Mouse (Mus musculus): ENCODE measurements around the gene Uqcc1. TPM values are rescaled to one million over a fixed set of nuclear protein-coding genes. Genes with fewer than 3 reads are reported as not detected.

The Uqcc1 gene
- polyA plus RNA-seq, 1 experiment from 2014 or later, result 55.7 TPM

DNA sequence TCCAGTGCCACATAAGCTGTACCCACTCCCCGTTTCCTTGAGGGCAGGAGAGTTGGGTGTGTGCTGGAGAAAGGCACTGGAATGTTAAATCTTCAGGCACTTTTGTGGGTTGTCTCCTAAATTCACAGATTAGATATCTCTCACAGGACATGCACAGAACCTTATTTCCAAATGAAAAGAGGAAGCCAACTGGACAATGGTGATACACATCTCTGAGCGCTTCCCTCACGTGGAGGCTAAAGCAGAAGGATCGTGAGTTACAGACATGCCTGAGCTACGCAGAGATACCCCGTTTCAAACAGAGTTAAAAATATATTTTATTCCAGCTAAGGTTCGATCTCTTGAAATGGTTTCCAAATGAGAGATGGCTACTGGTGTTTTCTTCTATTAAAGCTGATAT, 7.0 kb downstream of the Uqcc1 start:
- Histone ChIP-seq H3K4me3 (replicated peaks) (no peak overlapping the region), H3K27ac (no peak overlapping the region), H3K27me3 (no peaks in the 10 kb centered on the region), H3K9me3 (no peaks in the 10 kb centered on the region), H3K9ac (replicated peaks) (no peak overlapping the region), H3K4me2 (replicated peaks) (no peak overlapping the region), H3K4me1 (replicated peaks) (peaks cover under 1% of the 10 kb centered on the region; the same call in 1 of the 2 replicates), H3K36me3 (peaks cover 28% of the 10 kb centered on the region)
- no peak for ATAC-seq
- WGBS, result 98% methylated on average over 7 of the region's 7 CpGs

DNA sequence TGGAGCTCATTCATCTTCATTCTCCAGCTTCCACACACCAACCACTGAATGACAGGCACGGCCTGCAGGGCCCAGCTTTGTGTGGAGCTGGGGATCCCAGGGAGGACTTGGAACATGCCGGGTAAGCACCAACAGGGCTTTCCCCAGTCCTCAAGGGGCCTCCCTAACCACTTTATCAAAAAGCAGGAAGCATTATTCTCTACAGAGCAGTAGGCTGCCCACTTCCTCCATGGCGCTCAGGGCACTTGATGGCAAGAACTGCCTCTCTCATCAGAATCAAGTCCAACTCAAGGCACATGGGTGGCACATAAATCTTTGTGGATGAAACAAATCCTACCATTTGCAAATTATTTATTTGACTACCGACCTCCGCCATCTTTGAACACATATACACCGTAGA, 15.4 kb downstream of the Uqcc1 start:
- Histone ChIP-seq H3K36me3 (peaks cover 64% of the 10 kb centered on the region), H3K27me3 (no peaks in the 10 kb centered on the region), H3K4me2 (replicated peaks) (no peak overlapping the region), H3K9ac (replicated peaks) (no peak overlapping the region), H3K4me1 (replicated peaks) (no peaks in the 10 kb centered on the region), H3K4me3 (replicated peaks) (no peak overlapping the region), H3K27ac (no peak overlapping the region), H3K9me3 (no peaks in the 10 kb centered on the region)
- WGBS, result 94% methylated on average over 6 of the region's 6 CpGs
- ATAC-seq, result no peak

DNA sequence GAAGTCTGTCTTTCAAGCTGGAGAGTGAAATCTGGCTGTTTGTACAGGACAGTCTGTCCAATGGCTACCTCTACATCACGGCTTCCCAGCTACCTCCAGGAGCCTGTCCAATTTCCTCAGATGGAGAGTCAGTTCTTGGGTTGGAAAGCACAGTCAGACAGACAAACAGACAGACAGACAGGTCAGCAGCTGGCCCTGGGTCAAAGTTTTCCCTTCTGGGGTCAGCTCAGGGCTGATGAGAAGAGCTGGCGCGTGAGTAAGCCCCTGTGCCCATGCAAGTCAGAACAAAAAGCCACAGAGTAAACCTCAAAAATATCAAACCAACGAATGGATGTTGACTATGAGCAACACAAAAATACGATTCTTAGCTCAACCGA, 26.5 kb downstream of the Uqcc1 start:
- Histone ChIP-seq H3K4me2 (replicated peaks) (no peak overlapping the region), H3K36me3 (peaks cover 48% of the 10 kb centered on the region), H3K27ac (no peak overlapping the region), H3K27me3 (no peaks in the 10 kb centered on the region), H3K9ac (replicated peaks) (no peak overlapping the region), H3K9me3 (no peaks in the 10 kb centered on the region), H3K4me1 (replicated peaks) (no peaks in the 10 kb centered on the region), H3K4me3 (replicated peaks) (no peak overlapping the region)
- ATAC-seq, result no peak
- WGBS, result 94% methylated on average over 6 of the region's 6 CpGs

DNA sequence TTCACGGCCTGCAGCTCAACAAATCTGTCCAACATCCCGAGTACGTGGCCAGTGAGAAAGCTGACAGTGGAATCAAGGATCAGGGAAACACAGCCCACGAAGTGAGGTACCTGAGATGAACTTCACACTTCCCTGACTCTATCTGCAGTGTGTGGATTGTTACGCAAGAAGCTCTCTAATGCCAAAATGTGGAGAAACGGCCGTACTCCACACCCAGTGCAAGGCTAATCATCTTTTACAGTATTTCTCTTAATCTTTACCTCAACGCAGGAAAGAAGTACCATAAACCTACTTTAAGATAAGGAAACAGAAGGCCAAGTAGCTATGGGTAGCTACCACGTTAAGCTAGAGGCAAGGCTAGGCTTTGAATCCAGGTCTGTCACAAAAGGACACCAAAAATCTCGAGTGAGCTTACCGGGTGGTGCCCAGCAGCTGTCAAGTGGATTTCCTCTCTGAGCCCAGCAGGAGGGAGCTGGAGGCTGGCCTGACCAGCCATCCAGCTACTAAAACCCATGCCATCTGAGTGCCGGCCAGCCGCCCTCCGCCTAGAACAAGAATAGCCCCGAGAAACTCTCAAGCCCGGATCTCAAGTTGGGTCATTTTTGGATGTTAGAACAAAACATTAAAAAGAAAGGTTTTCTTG, 27.0 kb downstream of the Uqcc1 start:
- Histone ChIP-seq H3K4me2 (replicated peaks) (no peak overlapping the region), H3K4me1 (replicated peaks) (no peaks in the 10 kb centered on the region), H3K27ac (no peak overlapping the region), H3K36me3 (peaks cover 50% of the 10 kb centered on the region), H3K4me3 (replicated peaks) (no peak overlapping the region), H3K9ac (replicated peaks) (no peak overlapping the region), H3K9me3 (no peaks in the 10 kb centered on the region), H3K27me3 (no peaks in the 10 kb centered on the region)
- ATAC-seq, result no peak
- WGBS, result 86% methylated on average over 16 of the region's 16 CpGs

DNA sequence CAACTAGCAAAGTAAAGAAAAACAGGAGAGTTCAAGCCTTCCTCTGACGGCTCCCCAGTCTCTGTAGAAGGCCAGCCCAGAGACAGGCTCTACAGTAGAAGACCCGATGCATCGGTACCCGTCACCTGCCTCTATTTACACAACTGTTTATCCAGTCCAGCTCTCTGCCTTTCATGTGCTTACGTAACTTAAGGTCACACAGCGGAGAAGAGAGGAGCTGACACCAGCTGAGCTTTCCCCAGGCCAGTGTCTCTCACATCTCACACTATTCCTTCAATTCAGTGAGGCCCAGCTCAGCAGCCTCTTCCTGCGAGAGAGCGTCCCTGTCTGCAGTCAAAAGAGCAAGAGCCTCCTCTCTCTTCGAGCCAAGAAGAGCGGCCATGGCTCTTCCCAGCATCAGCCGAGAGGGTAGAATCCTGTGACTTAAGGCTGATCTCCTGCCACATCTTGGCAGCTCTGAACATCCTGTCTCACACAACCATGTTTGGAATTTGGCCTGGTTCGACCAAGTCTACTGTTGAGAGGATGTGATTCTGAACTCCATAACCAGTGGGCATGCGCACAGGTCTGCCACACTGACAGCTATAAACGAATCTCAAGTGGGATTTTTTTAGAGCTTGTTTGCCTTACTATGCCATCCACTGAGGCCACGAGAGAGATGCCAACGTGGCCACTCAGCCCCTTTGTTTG, 34.9 kb downstream of the Uqcc1 start:
- no peak overlapping the region for H3K9ac ChIP-seq (replicated peaks)
- H3K9me3 ChIP-seq, result no peaks in the 10 kb centered on the region
- no peak overlapping the region for H3K4me3 ChIP-seq (replicated peaks)
- H3K27ac ChIP-seq, result no peak overlapping the region
- ATAC-seq, result no peak
- H3K36me3 ChIP-seq, result peaks cover 46% of the 10 kb centered on the region
- H3K4me1 ChIP-seq (replicated peaks), result no peaks in the 10 kb centered on the region
- no peaks in the 10 kb centered on the region for H3K27me3 ChIP-seq
- no peak overlapping the region for H3K4me2 ChIP-seq (replicated peaks)
- 90% methylated on average over 16 of the region's 16 CpGs for WGBS

DNA sequence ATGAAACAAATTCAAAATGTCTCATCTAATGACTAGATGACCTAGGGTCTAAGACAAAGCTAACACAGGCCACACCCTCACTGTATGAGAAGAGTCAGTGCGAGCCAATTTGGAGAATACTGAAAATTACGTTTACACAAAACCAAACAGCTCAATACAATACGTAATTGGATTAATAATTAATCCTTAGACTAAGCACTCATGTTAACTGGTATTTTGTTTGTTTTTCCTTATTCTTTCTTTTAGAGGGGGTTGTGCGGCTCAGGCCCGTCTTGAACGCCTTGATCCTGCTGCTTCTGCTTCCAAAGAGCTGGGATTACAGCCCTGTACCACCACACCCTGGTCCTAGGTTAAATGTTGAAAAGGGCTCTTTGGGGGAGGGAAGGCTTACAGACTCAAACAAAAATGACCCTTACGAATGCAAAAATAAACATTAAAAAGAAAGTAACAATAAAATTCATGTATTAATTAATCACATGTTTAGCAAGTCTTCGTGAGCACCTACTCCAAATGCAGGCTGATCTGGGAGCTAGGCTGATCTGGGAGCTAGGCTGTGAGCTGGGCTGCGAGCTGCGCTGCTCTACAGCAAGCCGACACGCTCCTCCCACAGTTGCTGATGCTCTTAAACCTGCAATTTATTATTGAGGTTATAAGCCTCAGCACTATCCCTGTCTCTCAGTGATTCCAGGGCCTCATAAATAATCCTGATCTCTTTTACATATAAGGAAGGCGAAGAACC, 35.6 kb downstream of the Uqcc1 start:
- no peak for ATAC-seq
- no peak overlapping the region for H3K9ac ChIP-seq (replicated peaks)
- H3K36me3 ChIP-seq, result peaks cover 41% of the 10 kb centered on the region
- H3K27ac ChIP-seq, result no peak overlapping the region
- no peaks in the 10 kb centered on the region for H3K9me3 ChIP-seq
- 89% methylated on average over 13 of the region's 13 CpGs for WGBS
- H3K4me1 ChIP-seq (replicated peaks), result no peaks in the 10 kb centered on the region
- no peak overlapping the region for H3K4me2 ChIP-seq (replicated peaks)
- H3K4me3 ChIP-seq (replicated peaks), result no peak overlapping the region
- no peaks in the 10 kb centered on the region for H3K27me3 ChIP-seq

DNA sequence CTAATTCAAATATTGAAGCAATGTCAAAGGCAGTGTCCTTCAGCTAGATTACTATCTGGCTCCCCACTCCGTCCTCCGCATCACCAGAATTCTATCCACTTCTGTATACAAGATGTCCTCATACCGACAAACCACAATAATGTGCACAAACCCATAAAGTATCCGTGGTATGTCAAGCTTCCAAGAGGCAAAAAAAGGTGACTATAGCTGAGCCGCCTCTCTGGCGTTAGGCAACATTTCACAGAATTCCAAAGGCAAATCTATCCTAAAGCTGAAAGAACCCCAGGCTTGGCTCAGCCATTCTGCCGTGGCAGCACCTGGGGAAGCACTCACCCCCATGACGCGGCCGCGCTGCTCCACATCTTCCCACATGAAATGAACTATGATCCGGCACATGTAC, 43.3 kb downstream of the Uqcc1 start:
- no peak overlapping the region for H3K4me2 ChIP-seq (replicated peaks)
- no peak overlapping the region for H3K4me3 ChIP-seq (replicated peaks)
- H3K9me3 ChIP-seq, result no peaks in the 10 kb centered on the region
- H3K27me3 ChIP-seq, result no peaks in the 10 kb centered on the region
- no peaks in the 10 kb centered on the region for H3K4me1 ChIP-seq (replicated peaks)
- peaks cover 36% of the 10 kb centered on the region for H3K36me3 ChIP-seq
- H3K27ac ChIP-seq, result no peak overlapping the region
- WGBS, result 95% methylated on average over 12 of the region's 12 CpGs
- no peak overlapping the region for H3K9ac ChIP-seq (replicated peaks)
- no peak for ATAC-seq

DNA sequence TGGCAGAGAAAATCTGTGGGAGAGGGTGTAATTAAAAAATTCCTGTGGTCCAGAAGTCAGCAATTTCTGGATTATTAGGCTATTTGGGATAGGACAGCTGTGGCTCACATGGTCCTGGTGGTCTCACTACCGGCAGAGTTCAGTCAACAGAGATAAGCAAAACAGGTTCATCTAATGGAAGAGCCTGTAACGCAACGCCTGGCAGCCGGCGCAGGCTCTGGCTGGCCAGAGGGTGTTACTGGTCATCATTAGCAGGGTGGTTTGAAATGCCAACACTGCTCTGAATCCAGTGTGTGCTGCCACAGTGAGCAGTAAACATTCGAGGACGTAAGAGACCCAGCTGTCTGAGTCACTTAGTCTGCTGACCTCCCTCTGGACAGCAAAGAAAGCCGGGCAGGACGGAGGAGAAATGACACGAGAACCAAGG, 44.8 kb downstream of the Uqcc1 start:
- no peak overlapping the region for H3K4me2 ChIP-seq (replicated peaks)
- H3K36me3 ChIP-seq, result peaks cover 37% of the 10 kb centered on the region
- WGBS, result 86% methylated on average over 10 of the region's 10 CpGs
- H3K9ac ChIP-seq (replicated peaks), result no peak overlapping the region
- no peaks in the 10 kb centered on the region for H3K9me3 ChIP-seq
- H3K4me3 ChIP-seq (replicated peaks), result no peak overlapping the region
- no peaks in the 10 kb centered on the region for H3K27me3 ChIP-seq
- no peak overlapping the region for H3K27ac ChIP-seq
- ATAC-seq, result no peak
- H3K4me1 ChIP-seq (replicated peaks), result no peaks in the 10 kb centered on the region

DNA sequence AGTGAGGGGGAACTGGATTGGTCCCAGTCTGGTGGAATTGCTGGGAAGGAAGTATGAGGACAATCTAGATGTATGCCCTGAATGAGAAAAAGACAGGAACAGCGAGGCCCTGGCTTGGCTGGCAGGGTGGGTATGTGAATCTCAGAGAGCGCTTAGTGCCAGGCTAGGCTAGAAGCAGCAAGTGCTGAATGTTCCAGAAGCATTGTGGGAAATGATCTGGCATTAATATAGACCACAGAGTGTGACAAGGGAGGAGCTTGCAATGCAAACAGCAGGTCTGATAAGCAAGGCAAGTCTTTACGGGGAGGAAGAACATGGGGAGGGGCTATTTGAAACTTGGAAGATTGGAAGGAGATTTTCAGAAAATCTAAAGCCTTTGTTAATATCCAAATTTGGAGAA, 48.0 kb downstream of the Uqcc1 start:
- no peak overlapping the region for H3K27ac ChIP-seq
- peaks cover 46% of the 10 kb centered on the region for H3K36me3 ChIP-seq
- H3K4me2 ChIP-seq (replicated peaks), result no peak overlapping the region
- no peaks in the 10 kb centered on the region for H3K4me1 ChIP-seq (replicated peaks)
- H3K4me3 ChIP-seq (replicated peaks), result no peak overlapping the region
- no peak overlapping the region for H3K9ac ChIP-seq (replicated peaks)
- no peaks in the 10 kb centered on the region for H3K27me3 ChIP-seq
- 95% methylated on average over 3 of the region's 3 CpGs for WGBS
- no peaks in the 10 kb centered on the region for H3K9me3 ChIP-seq
- no peak for ATAC-seq

DNA sequence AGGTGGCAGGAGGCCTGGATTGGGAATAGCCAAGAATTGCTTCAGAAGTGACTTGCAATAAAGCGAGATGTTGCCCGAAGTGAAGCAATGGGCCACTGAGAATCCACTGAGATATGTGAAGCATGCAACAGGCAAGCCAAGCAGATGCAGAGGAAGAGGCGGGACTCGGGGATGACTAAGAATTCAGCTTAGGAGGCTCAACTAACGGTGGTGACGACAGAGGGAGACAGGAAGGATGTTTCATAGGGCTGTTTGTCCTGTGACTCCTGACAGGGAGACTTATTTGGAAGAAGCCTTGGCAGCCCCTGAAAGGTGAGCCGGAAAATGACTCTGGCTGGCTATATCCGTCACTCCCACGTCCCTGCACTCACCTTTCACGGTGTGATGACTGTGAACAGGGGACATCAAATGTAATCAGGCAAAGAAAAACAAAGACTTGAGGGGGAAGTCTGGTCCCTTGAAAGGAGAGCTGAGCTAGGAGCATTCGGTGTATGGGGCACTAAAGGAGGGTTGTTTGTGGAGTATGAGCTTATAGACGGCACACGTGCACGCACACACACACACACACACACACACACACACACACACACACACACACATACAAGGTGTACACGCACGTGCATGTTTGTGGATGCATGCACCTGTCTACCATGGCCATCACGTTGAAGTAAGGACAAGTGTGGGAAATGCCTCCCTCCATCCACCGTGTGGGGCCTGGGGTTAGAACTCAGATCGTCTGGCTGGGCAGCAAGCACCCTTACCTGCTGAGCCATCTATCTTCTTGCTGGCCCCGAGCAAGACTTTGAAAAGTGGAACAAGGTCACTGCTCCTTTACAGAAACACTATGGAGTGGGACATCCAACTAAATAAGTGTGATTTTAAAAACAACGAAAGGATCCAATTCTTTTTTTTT, 50.9 kb downstream of the Uqcc1 start:
- 89% methylated on average over 21 of the region's 21 CpGs for WGBS
- no peak overlapping the region for H3K9ac ChIP-seq (replicated peaks)
- no peaks in the 10 kb centered on the region for H3K4me1 ChIP-seq (replicated peaks)
- no peaks in the 10 kb centered on the region for H3K27me3 ChIP-seq
- no peaks in the 10 kb centered on the region for H3K9me3 ChIP-seq
- H3K36me3 ChIP-seq, result peaks cover 43% of the 10 kb centered on the region
- H3K4me3 ChIP-seq (replicated peaks), result no peak overlapping the region
- no peak overlapping the region for H3K4me2 ChIP-seq (replicated peaks)
- no peak overlapping the region for H3K27ac ChIP-seq
- ATAC-seq, result no peak

DNA sequence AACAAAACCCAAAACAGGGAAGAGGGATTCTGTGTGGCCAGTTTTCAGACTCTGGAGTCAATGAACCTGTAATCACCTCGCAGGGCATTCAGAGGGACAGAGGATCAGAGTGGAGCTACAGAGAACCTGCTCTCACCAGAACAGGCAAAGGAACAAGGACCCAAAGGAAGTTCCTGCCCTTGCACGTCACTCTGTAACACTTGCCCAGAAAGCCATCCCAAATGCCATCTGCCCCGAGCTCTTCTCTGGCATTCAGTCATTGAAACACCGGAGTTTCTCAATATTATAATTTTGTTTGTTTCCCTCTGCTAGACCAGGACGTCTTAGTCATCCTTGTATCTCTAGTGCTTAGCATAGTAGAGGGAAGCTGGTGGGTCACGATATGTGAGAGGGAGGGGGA, 56.5 kb downstream of the Uqcc1 start:
- H3K27ac ChIP-seq, result no peak overlapping the region
- 92% methylated on average over 6 of the region's 6 CpGs for WGBS
- peaks cover 29% of the 10 kb centered on the region for H3K36me3 ChIP-seq
- ATAC-seq, result no peak
- H3K27me3 ChIP-seq, result no peaks in the 10 kb centered on the region
- no peaks in the 10 kb centered on the region for H3K9me3 ChIP-seq
- no peak overlapping the region for H3K4me2 ChIP-seq (replicated peaks)
- no peak overlapping the region for H3K9ac ChIP-seq (replicated peaks)
- H3K4me1 ChIP-seq (replicated peaks), result 0 out of 2 replicates have a peak, but pooled peaks cover 3% of the 10 kb centered on the region
- H3K4me3 ChIP-seq (replicated peaks), result no peak overlapping the region

All from midbrain, embryonic 13.5 days (tissue).